Mouse (Mus musculus): Measurements from ENCODE around the gene Ankrd37.
A peak's percentile ranks its signal among the peaks of the same experiment; 100 is the strongest.

Ankrd37 gene

GRCm38 (mm10) chr8:46005596-46005995 is at the start of gene Ankrd37:
TSS of gene Ankrd37 (minus strand) at chr8:46005707.
- no peak for DNase-seq (ENCODE audit: low read depth, low spot score)

GRCm38 (mm10) chr8:46040260-46040659 is 34.8 kb upstream of the Ankrd37 start:
- no peak for DNase-seq (ENCODE audit: low read depth, low spot score)

GRCm38 (mm10) chr8:46039666-46040065 is 34.2 kb upstream of the Ankrd37 start:
- no peak for DNase-seq (ENCODE audit: low read depth, low spot score)

- DNase-seq (ENCODE audit: low read depth, low spot score), result no peak
Measured at GRCm38 (mm10) chr8:46036217-46036616, 30.7 kb upstream of the Ankrd37 start.

- DNase-seq (ENCODE audit: low read depth, low spot score), result no peak
Measured at GRCm38 (mm10) chr8:46024392-46024791, 18.9 kb upstream of the Ankrd37 start.

- DNase-seq (ENCODE audit: low read depth, low spot score), result no peak
Measured at GRCm38 (mm10) chr8:46022758-46023157, 17.3 kb upstream of the Ankrd37 start.

- no peak for DNase-seq (ENCODE audit: low read depth, low spot score)
Measured at GRCm38 (mm10) chr8:46022203-46022602, 16.7 kb upstream of the Ankrd37 start.

- peak; percentile 58 for DNase-seq (ENCODE audit: low read depth, low spot score)
Measured at GRCm38 (mm10) chr8:46010746-46011680, 5.5 kb upstream of the Ankrd37 start.

- DNase-seq (ENCODE audit: low read depth, low spot score), result no peak
Measured at GRCm38 (mm10) chr8:46010306-46010705, 4.8 kb upstream of the Ankrd37 start.

GRCm38 (mm10) chr8:46007050-46007672 is 1.7 kb upstream of the Ankrd37 start:
- DNase-seq (ENCODE audit: low read depth, low spot score), result no peak

- peak; percentile 97 for DNase-seq (ENCODE audit: low read depth, low spot score)
Measured at GRCm38 (mm10) chr8:45999784-46000705, 5.5 kb downstream of the Ankrd37 start.

- DNase-seq (ENCODE audit: low read depth, low spot score), result no peak
Measured at GRCm38 (mm10) chr8:45999138-45999783, 6.2 kb downstream of the Ankrd37 start, which contains the start of gene Lrp2bp. TSS of gene Lrp2bp (plus strand) at chr8:45999303.

GRCm38 (mm10) chr8:45998228-45998627 is 7.3 kb downstream of the Ankrd37 start:
- no peak for DNase-seq (ENCODE audit: low read depth, low spot score)

GRCm38 (mm10) chr8:45995576-45995975 is 9.9 kb downstream of the Ankrd37 start:
- DNase-seq (ENCODE audit: low read depth, low spot score), result no peak

- no peak for DNase-seq (ENCODE audit: low read depth, low spot score)
Measured at GRCm38 (mm10) chr8:45994111-45994510, 11.4 kb downstream of the Ankrd37 start.

- no peak for DNase-seq (ENCODE audit: low read depth, low spot score)
Measured at GRCm38 (mm10) chr8:45990631-45991310, 14.7 kb downstream of the Ankrd37 start.

- DNase-seq (ENCODE audit: low read depth, low spot score), result no peak
Measured at GRCm38 (mm10) chr8:45988189-45988588, 17.3 kb downstream of the Ankrd37 start.

- DNase-seq (ENCODE audit: low read depth, low spot score), result no peak
Measured at GRCm38 (mm10) chr8:45986665-45987064, 18.8 kb downstream of the Ankrd37 start.

GRCm38 (mm10) chr8:45975837-45976468 is 29.6 kb downstream of the Ankrd37 start:
- peak; percentile 44 for DNase-seq (ENCODE audit: low read depth, low spot score)
